Mouse (Mus musculus) G1E (cell line): Measurements from ENCODE around the gene Fry.

Experiments used
- CTCF ChIP-seq: IDR thresholded peaks from 2 replicates; pipeline ENCODE4 v1.5.1; 2012; ENCODE audit warnings: low read depth, low read length, inconsistent platforms, mixed read lengths
- GATA1 ChIP-seq: IDR thresholded peaks from 2 replicates; pipeline ENCODE4 v1.6.1; 2012; ENCODE audit warnings: borderline replicate concordance, low read length, inconsistent platforms, mixed read lengths
- GATA2 ChIP-seq: IDR thresholded peaks from 2 replicates; pipeline ENCODE4 v1.6.1; 2012; ENCODE audit warnings: low read depth, low read length, inconsistent platforms, borderline replicate concordance
- POLR2AphosphoS5 ChIP-seq: IDR thresholded peaks from 2 replicates; pipeline ENCODE4 v1.6.1; 2012; ENCODE audit warnings: low read depth, low read length, inconsistent platforms; ENCODE audit not compliant: insufficient replicate concordance
- TAL1 ChIP-seq: conservative IDR thresholded peaks from 2 replicates; pipeline ENCODE4 v1.6.1; 2012; ENCODE audit warnings: low read depth, low read length, inconsistent platforms, mixed read lengths

GRCm38 (mm10) chr5:150325411-150325810 is 207.0 kb downstream of the Fry start:
- TF ChIP-seq CTCF (no peak), TAL1 (no peak), GATA2 (no peak), POLR2AphosphoS5 (no peak), GATA1 (no peak)
